Mouse (Mus musculus): Measurements from ENCODE around the gene Ins2.

The Ins2 gene

GRCm38 (mm10) chr7:142666109-142666508, 77.1 kb downstream of the Ins2 start:
- in situ Hi-C loops (cut with MboI; ENCODE audit: unreplicated experiment in 2 of 2) = no loop called here

DNA sequence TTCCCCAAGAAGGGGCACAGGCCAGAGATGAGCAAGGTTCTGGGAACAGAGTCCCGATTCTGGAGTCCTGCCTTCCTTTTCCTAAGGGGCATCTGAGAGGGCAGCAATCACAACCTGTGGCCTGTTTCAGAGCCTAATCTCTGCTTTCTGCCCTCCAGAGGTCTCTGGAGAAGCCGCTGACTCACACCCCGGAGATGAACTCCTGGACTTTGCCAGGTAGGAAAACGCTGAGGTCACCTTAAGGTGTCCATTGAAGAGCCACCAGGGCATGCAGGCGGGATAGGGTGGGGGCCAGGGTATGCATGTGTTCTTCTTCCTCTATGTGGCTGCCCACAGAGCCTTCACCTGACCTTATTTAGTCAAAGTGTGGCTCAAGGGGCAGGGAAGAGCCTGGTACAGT, 77.8 kb downstream of the Ins2 start:
- in situ Hi-C loops (cut with MboI; ENCODE audit: unreplicated experiment in 2 of 2) = no loop called here

- in situ Hi-C loops (cut with MboI; ENCODE audit: unreplicated experiment in 2 of 2) = no loop called here
Measured at GRCm38 (mm10) chr7:142664465-142665029, 78.6 kb downstream of the Ins2 start.

DNA sequence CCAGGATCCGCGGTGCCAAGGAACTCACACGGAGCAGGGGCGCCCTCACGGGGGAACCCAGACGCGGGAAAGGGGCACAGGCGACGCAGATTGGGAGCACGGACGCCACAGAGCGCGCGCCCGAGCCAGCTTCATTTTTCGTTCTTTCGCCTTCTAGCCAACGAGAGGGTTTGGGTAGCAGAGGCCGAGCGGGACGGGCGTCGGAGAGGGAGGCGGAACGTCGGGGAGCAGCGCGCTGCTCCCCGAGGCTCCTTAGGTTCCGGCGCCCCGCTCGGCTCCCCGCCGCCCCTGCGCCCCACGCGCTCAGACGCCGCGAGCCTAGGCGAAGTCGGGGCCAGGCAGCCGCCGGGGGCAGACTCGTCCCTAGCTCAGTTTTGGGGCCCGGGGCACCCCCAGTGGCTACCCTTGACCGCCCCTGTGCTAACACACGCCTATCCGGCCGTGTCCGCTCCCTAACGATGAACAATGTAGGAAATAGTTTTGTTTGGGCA, 79.2 kb downstream of the Ins2 start:
- in situ Hi-C loops (cut with MboI; ENCODE audit: unreplicated experiment in 2 of 2) = no loop called here

GRCm38 (mm10) chr7:142663151-142663550, 80.0 kb downstream of the Ins2 start:
- in situ Hi-C loops (cut with MboI; ENCODE audit: unreplicated experiment in 2 of 2) = no loop called here

DNA sequence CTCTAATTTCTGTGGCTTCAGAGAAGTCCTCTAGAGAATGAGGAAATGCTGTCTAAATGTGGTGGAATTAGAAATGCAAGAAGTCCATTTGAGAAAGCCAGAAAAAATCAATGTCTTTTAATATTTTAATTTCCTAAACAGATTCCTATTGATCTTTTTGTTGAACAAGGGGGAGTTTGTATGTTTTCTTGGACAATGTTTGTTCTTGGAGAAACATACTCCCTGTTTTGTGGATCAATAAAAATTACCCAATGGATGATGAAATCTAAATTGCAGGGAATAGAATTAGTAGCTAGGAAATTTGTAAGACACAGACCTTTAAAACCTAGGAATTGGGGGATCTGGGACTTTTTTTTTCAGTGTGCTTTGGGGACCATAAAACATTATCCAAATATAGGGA, 81.4 kb downstream of the Ins2 start:
- in situ Hi-C loops (cut with MboI; ENCODE audit: unreplicated experiment in 2 of 2) = no loop called here

GRCm38 (mm10) chr7:142661046-142661445, 82.1 kb downstream of the Ins2 start:
- in situ Hi-C loops (cut with MboI; ENCODE audit: unreplicated experiment in 2 of 2) = no loop called here

- in situ Hi-C loops (cut with MboI; ENCODE audit: unreplicated experiment in 2 of 2) = no loop called here
Measured at GRCm38 (mm10) chr7:142660651-142660945, 82.6 kb downstream of the Ins2 start.

- in situ Hi-C loops (cut with MboI; ENCODE audit: unreplicated experiment in 2 of 2) = no loop called here
Measured at GRCm38 (mm10) chr7:142659767-142660650, 83.2 kb downstream of the Ins2 start.

DNA sequence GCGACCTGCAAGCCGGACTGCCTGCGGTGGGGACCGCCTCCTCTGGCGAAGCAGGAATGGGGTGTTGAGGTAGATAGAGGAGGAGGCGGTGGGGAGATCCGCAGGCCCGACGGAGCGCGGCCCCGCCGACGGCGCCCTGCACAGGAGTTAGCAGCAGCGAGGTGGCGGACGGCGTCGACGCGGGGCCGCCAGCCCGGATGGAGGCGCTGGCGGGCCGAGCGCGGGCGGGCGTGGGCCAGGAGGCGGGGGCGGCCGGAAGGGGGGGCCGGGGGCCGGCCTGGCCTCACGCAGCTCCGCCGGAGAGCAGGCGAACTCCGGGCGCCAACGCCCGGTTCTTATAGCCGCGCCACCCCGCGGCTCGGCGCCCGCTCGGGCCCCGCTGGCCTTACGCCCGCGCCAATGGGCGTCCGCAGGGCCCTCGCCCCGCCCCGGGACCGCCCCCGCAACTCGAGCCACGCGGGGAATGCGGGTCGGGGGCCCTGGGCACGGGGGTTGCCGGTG, 84.0 kb downstream of the Ins2 start:
- in situ Hi-C loops (cut with MboI; ENCODE audit: unreplicated experiment in 2 of 2) = no loop called here

GRCm38 (mm10) chr7:142658681-142659180, 84.5 kb downstream of the Ins2 start:
- in situ Hi-C loops (cut with MboI; ENCODE audit: unreplicated experiment in 2 of 2) = no loop called here

- in situ Hi-C loops (cut with MboI; ENCODE audit: unreplicated experiment in 2 of 2) = no loop called here
Measured at GRCm38 (mm10) chr7:142657821-142658614, 85.2 kb downstream of the Ins2 start.

DNA sequence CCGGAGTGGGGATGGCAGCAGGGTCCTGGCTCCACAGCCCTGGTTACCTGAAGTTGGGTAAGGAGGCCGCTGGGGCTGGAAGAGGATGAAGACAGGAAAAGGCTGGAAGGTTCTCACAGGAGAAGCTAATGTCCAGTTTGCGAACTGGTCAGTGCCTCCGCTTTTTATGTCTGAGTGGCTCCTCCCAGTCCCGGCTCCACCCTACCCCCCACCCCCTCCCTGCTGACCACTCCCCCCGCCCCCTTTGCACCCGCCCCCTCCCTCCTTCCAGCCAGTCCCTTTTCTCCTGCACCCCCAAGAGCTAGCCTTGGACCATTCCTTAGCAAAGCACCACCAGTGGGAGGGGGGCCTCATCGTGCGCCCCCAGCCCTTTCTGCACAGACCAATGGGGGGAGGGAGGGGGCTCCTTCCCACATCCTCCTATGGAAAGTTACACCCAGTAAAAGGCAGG, 85.8 kb downstream of the Ins2 start:
- in situ Hi-C loops (cut with MboI; ENCODE audit: unreplicated experiment in 2 of 2) = no loop called here

- in situ Hi-C loops (cut with MboI; ENCODE audit: unreplicated experiment in 2 of 2) = no loop called here
Measured at GRCm38 (mm10) chr7:142656055-142656454, 87.1 kb downstream of the Ins2 start.

DNA sequence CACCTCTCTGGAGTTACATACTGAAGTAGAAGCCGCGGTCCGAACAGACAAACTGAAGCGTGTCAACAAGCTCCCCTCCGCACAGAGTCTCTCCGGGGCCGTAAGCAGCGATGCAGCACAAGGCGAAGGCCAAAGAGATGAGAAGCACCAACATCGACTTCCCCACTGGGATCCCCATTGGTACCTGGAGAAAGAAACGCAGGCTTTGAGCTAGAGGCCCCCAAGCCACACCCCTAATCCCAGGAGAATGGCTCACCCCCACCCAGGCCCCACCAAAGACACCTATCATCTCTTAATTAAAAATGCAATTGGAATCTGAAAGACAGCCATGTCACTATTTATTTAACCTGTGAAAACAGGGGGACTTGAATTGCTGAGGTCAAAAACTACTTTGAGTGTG, 87.5 kb downstream of the Ins2 start:
- in situ Hi-C loops (cut with MboI; ENCODE audit: unreplicated experiment in 2 of 2) = no loop called here

- in situ Hi-C loops (cut with MboI; ENCODE audit: unreplicated experiment in 2 of 2) = no loop called here
Measured at GRCm38 (mm10) chr7:142653726-142654125, 89.5 kb downstream of the Ins2 start.

DNA sequence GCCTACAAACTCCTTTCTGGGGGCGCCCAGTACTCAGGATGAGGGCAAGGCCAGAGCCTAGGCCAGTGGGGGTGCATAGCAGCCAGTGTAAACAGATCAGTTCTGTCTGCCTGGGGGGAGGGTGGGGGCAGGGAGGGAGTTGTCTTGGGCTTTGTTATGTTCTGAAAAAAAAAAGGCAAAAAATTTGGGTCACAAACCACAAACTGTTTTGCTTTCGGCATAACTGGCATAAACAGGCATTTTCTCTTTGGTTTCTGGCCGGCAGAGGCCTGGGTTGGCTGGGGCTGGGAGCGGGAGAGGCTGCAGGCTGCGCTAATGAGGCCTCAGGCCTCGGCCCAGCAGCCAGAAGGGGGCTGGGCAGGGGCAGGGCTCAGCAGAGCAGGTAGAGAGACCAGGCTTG, 96.5 kb downstream of the Ins2 start:
- in situ Hi-C loops (cut with MboI; ENCODE audit: unreplicated experiment in 2 of 2) = no loop called here

GRCm38 (mm10) chr7:142645045-142645444, 98.1 kb downstream of the Ins2 start:
- in situ Hi-C loops (cut with MboI; ENCODE audit: unreplicated experiment in 2 of 2) = no loop called here

- in situ Hi-C loops (cut with MboI; ENCODE audit: unreplicated experiment in 2 of 2) = no loop called here
Measured at GRCm38 (mm10) chr7:142636178-142636577, 107.0 kb downstream of the Ins2 start.

DNA sequence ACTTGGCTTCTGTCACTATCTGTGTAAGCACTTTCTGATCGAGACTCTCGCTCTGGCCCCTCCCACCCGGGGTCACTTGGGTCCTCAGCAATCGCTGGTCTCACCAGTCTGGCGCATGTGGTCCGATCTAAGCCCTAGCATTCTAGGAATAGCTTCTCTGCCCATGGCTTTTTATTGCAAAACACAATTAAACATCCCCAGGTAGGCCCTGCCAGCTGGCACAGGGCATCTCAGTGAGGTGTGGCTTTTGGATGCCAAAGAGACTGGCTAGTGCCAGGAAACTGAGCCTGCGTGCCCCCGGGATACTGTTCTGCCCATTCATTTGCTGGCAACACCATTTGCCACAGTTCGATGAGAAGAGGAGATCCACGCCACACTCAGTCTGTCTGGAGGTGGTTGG, 112.5 kb downstream of the Ins2 start:
- in situ Hi-C loops (cut with MboI; ENCODE audit: unreplicated experiment in 2 of 2) = no loop called here

DNA sequence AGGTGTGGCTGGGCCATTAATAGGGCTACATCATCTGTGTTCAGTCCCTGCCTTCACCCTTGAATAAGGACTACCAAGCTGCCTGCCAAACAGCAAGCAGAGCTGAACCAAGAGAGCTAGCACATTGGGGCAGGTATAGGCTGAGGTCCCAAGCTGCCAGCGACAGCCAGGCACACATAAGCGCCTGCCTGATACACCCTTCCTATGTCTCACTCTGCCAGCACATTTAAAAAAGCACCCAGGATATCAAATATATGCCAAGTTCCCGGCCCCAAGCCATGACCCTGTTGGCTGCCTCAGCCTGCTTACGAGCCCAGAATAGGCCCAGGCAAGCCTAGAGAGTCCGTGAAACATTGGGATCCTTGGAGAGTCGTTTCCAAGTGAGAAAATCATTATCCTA, 113.4 kb downstream of the Ins2 start:
- in situ Hi-C loops (cut with MboI; ENCODE audit: unreplicated experiment in 2 of 2) = no loop called here

Data from v-Abl transformed pro-B cells (cell line).